Mouse (Mus musculus) stomach, postnatal 0 days (tissue): ENCODE results near the gene Auts2.

Experiments used
- CTCF ChIP-seq: IDR thresholded peaks from 2 replicates; pipeline ENCODE4 v1.5.1; 2016; ENCODE audit warnings: antibody characterized with exemption, low read depth, mild to moderate bottlenecking, moderate library complexity
- EP300 ChIP-seq: optimal IDR thresholded peaks from 2 replicates; pipeline ENCODE3; 2016; ENCODE audit warnings: antibody characterized with exemption

GRCm38 (mm10) chr5:132500817-132501231 is 42.3 kb downstream of the Auts2 start:
- TF ChIP-seq EP300 (no peak), CTCF (no peak)
